Mouse (Mus musculus): ENCODE measurements around the gene Pacsin3. TPM values are rescaled to one million over a fixed set of nuclear protein-coding genes. Genes with fewer than 3 reads are reported as not detected.

The Pacsin3 gene
- total and polyA plus RNA-seq, 3 experiments, result 3.4 to 6.7 TPM; not detected in 1

GRCm38 (mm10) chr2:91312578-91313311, 57.0 kb downstream of the Pacsin3 start:
- H3K4me3 ChIP-seq (ENCODE audit: control insufficient read depth in 1 of 2, insufficient read depth in 1 of 2, low read depth in 2 of 2, low read length in 2 of 2), result no peak overlapping the region
- H3K27ac ChIP-seq (ENCODE audit: control insufficient read depth, low read depth, low read length), result no peak overlapping the region
- no peaks in the 10 kb centered on the region for H3K79me2 ChIP-seq (ENCODE audit: control insufficient read depth, insufficient read depth, low read length, poor library complexity)
- TF ChIP-seq CHD2 (IDR thresholded peaks at IDR 0.05; ENCODE audit: low read length), result no peak
- TF ChIP-seq USF1 (IDR thresholded peaks at IDR 0.05; ENCODE audit: low read depth, low read length), result no peak
- no peak for TF ChIP-seq ELF1 (IDR thresholded peaks at IDR 0.05; ENCODE audit: low read depth, low read length)
- TF ChIP-seq MYB (IDR thresholded peaks at IDR 0.05; ENCODE audit: low read depth, low read length), result no peak
- TF ChIP-seq MAZ (IDR thresholded peaks at IDR 0.05; ENCODE audit: low read depth, low read length), result no peak
- no peak for TF ChIP-seq KAT2A (conservative IDR thresholded peaks at IDR 0.05; ENCODE audit: low read depth, low read length)
- no peak for TF ChIP-seq HCFC1 (IDR thresholded peaks at IDR 0.05; ENCODE audit: low read depth, low read length)
- TF ChIP-seq GABPA (IDR thresholded peaks at IDR 0.05; ENCODE audit: low read depth, low read length), result no peak
- no peak for TF ChIP-seq E2F4 (IDR thresholded peaks at IDR 0.05; ENCODE audit: borderline replicate concordance, low read depth, low read length)
- no peak for TF ChIP-seq MXI1 (IDR thresholded peaks at IDR 0.05; ENCODE audit: low read depth, low read length)
- TF ChIP-seq ETS1 (IDR thresholded peaks at IDR 0.05; ENCODE audit: low read depth, low read length), result no peak
- no peak for TF ChIP-seq MYC (IDR thresholded peaks at IDR 0.05; ENCODE audit: low read depth, low read length)
- no peak for TF ChIP-seq CTCF (IDR thresholded peaks at IDR 0.05 in 2 of 3, conservative IDR thresholded peaks at IDR 0.05 in 1 of 3; ENCODE audit: control insufficient read depth in 1 of 3, insufficient read depth in 1 of 3, low read depth in 2 of 3, low read length in 3 of 3, poor library complexity in 1 of 3, severe bottlenecking in 1 of 3)
- TF ChIP-seq ZC3H11A (IDR thresholded peaks at IDR 0.05; ENCODE audit: low read depth, low read length), result no peak
- TF ChIP-seq USF2 (IDR thresholded peaks at IDR 0.05; ENCODE audit: borderline replicate concordance in 1 of 2, insufficient read depth in 1 of 2, low read depth in 1 of 2, low read length in 2 of 2), result no peak
- TF ChIP-seq SMC3 (IDR thresholded peaks at IDR 0.05; ENCODE audit: low read depth, low read length), result no peak
- TF ChIP-seq UBTF (IDR thresholded peaks at IDR 0.05; ENCODE audit: borderline replicate concordance, insufficient read depth, low read depth, low read length), result no peak
- H3K27me3 ChIP-seq (ENCODE audit: control insufficient read depth in 1 of 2, insufficient read depth in 2 of 2, low read length in 2 of 2), result no peaks in the 10 kb centered on the region
- no peaks in the 10 kb centered on the region for H3K9me3 ChIP-seq (replicated peaks; ENCODE audit: insufficient read depth, low read length)
- peaks cover 0 to 3% of the 10 kb centered on the region in 2 experiments; a peak in 2 of 4 replicates for H3K36me3 ChIP-seq (ENCODE audit: control insufficient read depth in 1 of 2, insufficient read depth in 2 of 2, low read length in 2 of 2)
- DNase-seq (ENCODE audit: low read depth, low spot score), result no peak
- H3K9ac ChIP-seq (ENCODE audit: control insufficient read depth, low read depth, low read length, poor library complexity, severe bottlenecking), result no peak overlapping the region
- H3K4me1 ChIP-seq (ENCODE audit: control insufficient read depth in 1 of 2, insufficient read depth in 2 of 2, low read length in 2 of 2), result peaks cover 3 to 12% of the 10 kb centered on the region in 2 experiments; a peak in 3 of 4 replicates

- Histone ChIP-seq H3K9ac (ENCODE audit: control insufficient read depth, low read depth, low read length, poor library complexity, severe bottlenecking) (no peak overlapping the region), H3K79me2 (ENCODE audit: control insufficient read depth, insufficient read depth, low read length, poor library complexity) (no peaks in the 10 kb centered on the region), H3K9me3 (replicated peaks; ENCODE audit: insufficient read depth, low read length) (no peaks in the 10 kb centered on the region), H3K4me1 (ENCODE audit: control insufficient read depth in 1 of 2, insufficient read depth in 2 of 2, low read length in 2 of 2) (peaks cover 0 to 6% of the 10 kb centered on the region in 2 experiments; a peak in 1 of 4 replicates), H3K27ac (ENCODE audit: control insufficient read depth, low read depth, low read length) (no peak overlapping the region), H3K36me3 (ENCODE audit: control insufficient read depth in 1 of 2, insufficient read depth in 2 of 2, low read length in 2 of 2) (no peaks in the 10 kb centered on the region), H3K4me3 (ENCODE audit: control insufficient read depth in 1 of 2, insufficient read depth in 1 of 2, low read depth in 2 of 2, low read length in 2 of 2) (no peak overlapping the region), H3K27me3 (ENCODE audit: control insufficient read depth in 1 of 2, insufficient read depth in 2 of 2, low read length in 2 of 2) (no peaks in the 10 kb centered on the region)
- DNase-seq (ENCODE audit: low read depth, low spot score), result no peak
- TF ChIP-seq SIN3A (IDR thresholded peaks at IDR 0.05; ENCODE audit: low read length) (no peak), ZNF384 (IDR thresholded peaks at IDR 0.05; ENCODE audit: low read depth, low read length) (no peak), TBP (IDR thresholded peaks at IDR 0.05; ENCODE audit: low read depth, low read length) (no peak), BHLHE40 (IDR thresholded peaks at IDR 0.05; ENCODE audit: borderline replicate concordance, low read depth, low read length) (no peak), CHD1 (IDR thresholded peaks at IDR 0.05; ENCODE audit: low read depth, low read length) (no peak), NELFE (IDR thresholded peaks at IDR 0.05; ENCODE audit: low read depth, low read length) (no peak), POLR2A (IDR thresholded peaks at IDR 0.05; ENCODE audit: control insufficient read depth in 1 of 2, insufficient read depth in 1 of 2, low read depth in 1 of 2, low read length in 2 of 2, poor library complexity in 1 of 2) (no peak), POLR2AphosphoS5 (IDR thresholded peaks at IDR 0.05; ENCODE audit: borderline replicate concordance, low read depth, low read length) (no peak), POLR2AphosphoS2 (IDR thresholded peaks at IDR 0.05; ENCODE audit: low read length) (no peak), MXI1 (IDR thresholded peaks at IDR 0.05; ENCODE audit: low read depth, low read length) (no peak), RAD21 (IDR thresholded peaks at IDR 0.05; ENCODE audit: low read depth, low read length) (no peak), ZC3H11A (IDR thresholded peaks at IDR 0.05; ENCODE audit: low read depth, low read length) (no peak), ZKSCAN1 (IDR thresholded peaks at IDR 0.05; ENCODE audit: low read depth, low read length) (no peak)
These were observed 58.4 kb downstream of the Pacsin3 start for GRCm38 (mm10) chr2:91314184-91314583.
